Mouse (Mus musculus): Measurements from ENCODE around the gene B3galt5.

The B3galt5 gene

DNA sequence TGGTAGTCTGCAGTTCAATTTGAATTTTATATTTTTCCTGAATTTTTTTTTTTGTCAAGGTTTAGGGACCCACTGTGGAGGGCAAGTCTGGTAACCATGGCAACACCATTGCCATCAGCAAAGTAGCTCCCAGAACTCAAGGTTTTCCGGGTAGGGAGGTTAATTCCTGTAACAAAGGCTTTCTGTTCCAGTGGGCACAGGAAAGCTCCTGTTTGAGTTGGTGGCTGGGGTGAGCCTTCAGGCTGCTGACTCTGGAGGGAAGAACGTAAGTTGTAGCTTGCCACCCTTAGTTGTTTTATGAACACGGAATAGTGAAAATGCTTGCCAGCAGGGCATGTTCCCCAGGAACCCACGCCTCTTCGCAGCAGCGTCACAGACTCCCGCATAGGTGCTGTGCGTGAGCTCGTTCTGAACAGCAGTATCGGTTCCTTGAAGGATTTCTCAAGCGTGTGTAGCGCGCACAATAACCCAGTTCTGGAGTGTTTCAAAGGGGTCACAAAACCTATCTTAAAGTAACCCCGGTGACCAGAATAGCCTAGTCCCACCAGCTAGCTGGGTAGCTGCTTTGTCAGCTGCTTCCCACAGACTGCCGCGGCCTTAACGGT lies at the start of gene B3galt5:
B3galt5 (plus strand) TSS at position 436 of the 605 bp plus-strand sequence.
- DNase-seq (ENCODE audit: low spot score in 2 of 2): no peak

DNA sequence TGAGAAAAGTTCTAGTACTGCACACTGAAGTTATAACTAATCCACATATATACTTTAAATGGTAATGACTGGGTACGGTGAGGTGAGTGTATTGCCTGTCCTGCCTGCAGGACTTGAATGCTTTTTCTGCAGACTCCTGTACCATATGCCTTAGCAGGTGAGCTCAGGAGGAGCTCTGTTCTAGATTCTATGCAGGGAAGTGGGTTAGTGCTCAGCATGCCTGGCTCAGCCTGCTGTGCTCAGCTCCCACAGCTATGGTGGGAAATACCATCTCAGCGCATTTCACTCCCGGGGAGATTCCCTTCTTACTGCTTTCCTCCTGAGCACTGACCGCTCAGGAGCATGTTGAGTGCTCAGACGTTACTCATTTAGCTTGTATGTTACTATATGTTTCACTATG lies 48.0 kb upstream of the B3galt5 start:
- no peak for DNase-seq (ENCODE audit: low spot score in 2 of 2)

DNA sequence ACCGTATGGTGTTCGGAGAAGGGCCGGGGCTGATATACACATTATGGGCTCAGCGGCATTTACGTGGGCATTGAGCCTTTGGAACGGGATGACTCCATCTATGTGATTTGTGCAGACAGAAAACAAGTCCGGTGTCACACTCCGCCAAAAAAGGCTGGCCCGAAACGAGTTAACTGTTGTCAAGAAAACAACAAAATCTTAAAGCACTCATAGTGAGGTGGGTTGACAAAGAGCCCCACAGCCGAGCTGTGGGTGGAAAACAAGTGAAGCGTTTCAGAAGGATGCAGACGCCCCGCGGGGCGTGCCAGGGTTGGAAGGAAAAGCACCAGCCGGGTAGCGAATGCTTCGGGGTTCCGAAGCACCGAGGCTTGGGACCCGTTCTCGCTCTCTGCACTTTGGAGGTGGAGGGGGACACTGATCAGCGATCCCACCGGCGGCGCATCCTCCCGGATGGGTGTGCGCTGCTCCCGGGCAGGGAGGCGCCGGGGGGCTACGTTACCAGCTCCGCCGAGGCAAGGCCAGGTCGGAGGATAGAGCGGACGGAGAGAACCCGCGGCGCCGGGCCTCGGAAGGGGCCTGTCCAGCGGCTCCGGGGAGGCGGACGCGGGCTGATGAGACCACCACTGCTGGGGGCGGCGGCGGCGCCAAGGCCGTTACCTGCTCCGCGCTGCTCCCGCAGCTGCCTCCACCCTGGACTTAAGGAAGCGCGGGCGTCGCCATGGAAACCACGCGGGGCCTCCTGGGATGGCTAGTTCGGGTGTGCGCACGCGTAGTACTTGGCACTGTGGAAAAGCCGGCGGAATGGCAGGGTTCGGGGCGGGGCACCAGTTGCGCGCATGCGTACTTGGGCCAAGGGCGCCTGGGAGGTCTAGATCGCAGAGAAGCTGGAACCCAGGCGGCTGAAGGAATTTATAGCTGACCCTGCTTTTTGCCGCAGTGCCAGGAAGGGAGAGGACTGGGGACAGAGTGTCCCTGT lies 43.8 kb upstream of the B3galt5 start, which contains the start of gene Lca5l:
Lca5l (minus strand) TSS at position 741 of the 976 bp plus-strand sequence.
- DNase-seq (ENCODE audit: low spot score in 2 of 2): peak; percentile 78 to 93

DNA sequence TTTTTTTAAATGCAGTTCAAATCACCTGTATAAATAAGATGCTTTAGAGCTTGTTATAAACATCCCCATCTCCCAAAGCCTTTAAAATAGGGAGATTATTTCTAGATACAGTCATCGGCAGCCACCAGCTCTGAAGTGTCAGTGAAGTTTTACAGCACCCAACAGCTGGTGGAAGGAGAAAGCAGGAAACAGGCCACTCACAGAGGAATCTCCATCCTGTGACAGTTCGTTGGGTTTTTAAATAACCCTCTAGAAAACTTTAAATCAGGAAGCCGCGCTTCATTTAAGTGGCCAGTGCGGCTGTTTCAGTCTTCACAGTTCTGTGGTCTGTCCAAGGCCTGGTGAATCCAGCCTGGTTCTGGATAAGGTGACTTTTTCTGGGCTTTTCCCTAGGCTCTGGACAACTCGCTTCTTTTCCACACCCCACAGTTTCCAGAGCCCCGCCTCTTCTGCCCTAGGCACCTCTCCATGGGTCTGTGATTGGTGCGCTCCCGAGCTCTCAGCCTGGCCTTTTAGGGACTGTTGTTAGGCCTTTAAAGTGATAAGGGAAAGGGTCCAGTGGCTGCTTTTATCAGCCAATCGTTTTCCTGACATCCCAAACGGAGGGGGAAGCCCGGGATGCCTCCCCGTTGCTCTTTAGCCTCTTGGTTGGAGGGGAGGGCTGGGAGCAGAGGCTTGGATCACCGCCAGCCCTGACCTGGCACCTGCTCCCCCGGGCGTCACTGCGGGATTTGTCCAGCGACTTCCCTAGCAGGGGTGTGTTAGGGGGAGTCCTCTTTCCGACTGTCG lies 35.5 kb upstream of the B3galt5 start, which contains the start of gene Sh3bgr:
Sh3bgr (plus strand) TSS at position 538 of the 789 bp plus-strand sequence.
- no peak for DNase-seq (ENCODE audit: low spot score in 2 of 2)

DNA sequence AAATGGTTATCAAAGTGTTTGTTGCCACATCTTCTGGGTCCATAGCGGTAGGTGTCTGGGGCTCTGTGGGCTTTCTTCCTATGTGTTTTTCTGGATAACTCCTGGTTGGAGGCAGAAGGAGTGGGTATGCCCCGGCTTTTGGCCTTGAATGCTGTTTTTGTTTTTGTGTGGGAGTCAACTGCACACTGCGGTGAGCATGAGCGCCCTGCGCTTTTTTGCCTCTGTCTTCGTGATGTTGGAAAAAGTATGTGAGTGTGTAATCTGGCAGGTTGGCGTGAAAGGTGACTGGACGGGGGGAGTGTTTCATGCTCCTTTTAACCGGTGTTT lies 34.9 kb upstream of the B3galt5 start:
- no peak for DNase-seq (ENCODE audit: low spot score in 2 of 2)

DNA sequence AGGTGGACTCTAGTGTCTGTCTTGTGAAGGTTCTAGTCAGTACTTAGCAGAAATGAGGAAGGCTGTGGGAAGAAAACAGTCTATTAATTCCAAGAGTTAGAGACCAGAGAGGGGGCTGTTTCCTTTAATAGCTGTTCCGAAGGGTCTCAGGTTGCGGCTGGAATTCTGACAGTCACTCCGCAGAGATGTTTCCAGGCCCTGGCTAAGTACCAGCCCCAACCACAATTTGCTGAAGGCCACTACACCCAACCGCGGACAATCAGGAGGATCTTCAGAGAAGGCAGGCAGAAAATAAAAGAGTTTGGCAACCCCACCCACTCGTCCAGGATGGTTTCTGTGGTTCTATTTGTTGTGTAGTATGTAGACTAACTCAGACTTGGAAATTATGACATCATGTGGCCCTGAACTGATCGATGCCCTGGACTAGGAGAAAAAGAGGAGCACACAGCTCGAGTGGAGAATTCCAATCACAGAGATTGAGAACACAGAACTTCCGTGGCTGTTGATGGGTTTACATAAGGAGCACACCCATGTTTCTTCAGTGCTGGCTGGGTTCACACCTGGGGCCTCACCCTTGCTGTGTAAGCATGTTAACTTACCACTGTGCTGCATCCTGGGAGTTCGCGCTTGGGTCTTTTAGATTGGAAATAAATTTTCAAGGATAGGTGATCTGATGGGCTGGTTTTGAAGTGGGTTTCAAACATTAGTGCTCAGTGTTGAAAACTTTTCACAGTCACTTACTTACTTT lies 33.9 kb upstream of the B3galt5 start:
- DNase-seq (ENCODE audit: low spot score in 2 of 2): no peak

DNA sequence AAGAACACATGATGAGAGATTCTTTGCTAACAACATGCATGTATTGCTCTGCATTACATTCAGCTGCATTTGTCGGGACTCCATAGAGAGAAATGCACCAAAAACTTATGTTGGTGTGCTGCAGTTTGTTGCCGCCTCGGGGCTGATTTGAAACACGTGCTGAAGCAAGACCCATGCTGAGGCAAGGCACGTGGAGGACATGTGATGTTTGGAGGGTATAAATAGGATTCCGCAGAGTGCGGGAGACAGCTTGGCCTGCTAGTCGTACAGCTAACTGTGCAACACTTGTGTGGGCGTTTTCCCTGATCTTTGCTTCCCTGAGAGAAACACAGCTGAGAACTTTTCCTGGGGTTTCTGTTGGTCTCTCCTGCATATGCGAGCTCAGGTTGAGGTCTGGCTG lies 25.8 kb upstream of the B3galt5 start:
- DNase-seq (ENCODE audit: low spot score in 2 of 2): no peak

DNA sequence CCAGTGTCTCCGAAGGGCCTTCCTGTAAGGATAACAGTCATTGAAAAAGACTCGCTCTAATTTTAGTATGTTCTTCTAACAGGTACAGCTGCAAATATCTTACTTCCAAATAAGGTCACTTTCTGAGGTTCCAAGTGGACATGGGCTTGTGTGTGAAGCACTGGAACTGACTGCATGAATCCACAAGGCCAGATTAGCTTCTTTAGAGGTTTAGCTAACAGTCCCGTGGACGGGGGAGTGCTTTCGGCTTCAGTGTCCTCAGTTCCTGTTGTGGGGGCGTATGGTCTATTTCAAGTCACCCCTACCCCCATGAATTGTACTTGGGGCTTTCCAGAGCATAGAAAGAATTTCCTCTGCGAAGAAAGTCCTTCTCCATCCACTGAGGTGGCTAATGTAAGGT lies 24.7 kb upstream of the B3galt5 start:
- DNase-seq (ENCODE audit: low spot score in 2 of 2): no peak

DNA sequence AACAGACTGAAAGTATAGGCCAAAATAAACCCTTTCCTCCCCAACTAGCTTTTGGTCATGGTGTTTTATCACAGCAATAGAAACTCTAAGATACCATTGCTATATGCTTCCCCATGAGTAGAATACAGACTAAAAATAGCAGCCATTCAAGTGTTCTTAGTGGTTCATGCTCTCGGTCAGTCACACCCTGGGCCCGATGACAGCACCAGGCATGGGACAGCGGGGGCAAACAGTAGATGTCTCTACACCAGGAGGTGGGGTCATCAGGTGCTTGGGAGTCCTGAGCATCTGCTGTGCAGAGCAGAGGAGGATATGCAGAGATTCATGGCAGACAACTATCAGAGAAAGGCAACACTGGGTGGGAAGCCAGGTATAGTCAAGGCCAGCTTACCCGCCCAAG lies 22.6 kb upstream of the B3galt5 start:
- no peak for DNase-seq (ENCODE audit: low spot score in 2 of 2)

DNA sequence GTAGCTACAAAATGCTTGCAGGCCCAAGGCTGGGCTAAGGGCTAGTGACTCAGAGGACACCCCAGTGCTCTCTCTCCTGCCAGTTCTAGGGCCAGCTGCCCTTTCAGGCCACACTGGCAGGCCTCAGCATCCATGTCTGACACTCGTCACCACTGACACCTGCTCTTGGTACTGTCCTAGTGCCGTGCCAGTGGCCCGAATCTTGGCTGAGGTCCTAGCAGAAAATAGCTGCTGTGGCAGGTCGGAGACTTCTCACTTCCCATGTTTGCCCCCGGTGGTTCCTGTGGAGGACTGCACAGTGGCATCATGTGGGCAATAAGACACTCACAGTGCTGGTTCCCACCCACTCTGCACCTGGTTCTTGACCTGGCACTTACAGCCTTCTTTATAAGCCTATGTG lies 14.1 kb upstream of the B3galt5 start:
- DNase-seq (ENCODE audit: low spot score in 2 of 2): no peak

DNA sequence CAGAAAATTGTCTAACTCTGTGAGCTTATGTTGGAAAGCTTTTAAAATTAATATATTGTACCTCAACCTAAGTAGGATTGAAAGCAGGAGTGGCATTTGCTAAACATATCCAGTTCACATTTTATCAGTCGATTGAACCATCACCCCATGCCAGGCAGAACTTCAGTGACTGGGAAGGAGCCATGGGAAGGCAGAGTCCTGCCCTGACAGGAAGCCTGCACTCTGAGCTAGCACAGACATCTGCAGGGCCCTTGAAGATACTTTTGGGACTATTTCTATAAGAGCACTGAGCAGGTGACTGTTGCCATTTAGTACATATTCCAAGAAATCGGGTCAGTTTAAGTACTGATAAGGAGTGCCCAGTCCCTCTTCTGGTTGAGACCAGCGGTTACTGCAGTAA lies 13.6 kb upstream of the B3galt5 start:
- no peak for DNase-seq (ENCODE audit: low spot score in 2 of 2)

DNA sequence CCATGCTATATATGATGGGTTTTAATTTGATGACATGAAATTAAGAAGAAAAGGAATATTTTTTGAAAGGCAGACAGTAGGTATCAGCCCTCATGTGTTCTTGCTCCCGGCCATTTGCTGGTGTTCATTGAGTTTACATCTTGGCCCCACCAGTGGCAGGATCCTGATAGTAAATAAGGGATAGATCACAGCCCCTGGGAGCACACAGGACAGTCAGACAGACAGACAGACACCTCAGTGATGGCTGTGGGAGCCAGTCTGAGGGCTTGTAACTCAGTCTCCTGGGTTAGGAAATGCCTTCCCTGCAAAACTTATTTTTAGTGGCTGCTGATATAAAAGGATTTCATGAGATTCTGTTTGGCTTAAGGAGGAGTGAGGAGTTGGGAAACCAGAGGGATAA lies 13.1 kb upstream of the B3galt5 start:
- DNase-seq (ENCODE audit: low spot score in 2 of 2): no peak

DNA sequence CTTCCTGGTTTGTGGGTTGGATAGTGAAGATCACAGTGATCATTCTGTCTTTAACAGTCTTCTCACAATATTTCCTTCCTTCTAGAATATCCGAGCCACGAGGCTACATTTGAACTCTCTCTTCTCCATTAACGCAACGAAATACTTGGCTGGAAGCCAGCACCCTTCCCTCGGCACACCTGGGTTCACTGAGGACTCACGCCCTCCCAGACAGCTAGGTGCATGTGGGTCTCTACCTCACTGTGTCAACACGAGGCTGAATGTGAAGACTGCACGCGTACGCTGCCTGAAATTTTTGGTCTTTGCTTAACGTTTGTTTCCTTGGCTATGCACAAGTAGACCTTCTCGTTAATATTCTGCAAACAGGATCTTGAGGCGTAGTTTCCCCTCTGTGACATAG lies 7.2 kb upstream of the B3galt5 start:
- DNase-seq (ENCODE audit: low spot score in 2 of 2): no peak

DNA sequence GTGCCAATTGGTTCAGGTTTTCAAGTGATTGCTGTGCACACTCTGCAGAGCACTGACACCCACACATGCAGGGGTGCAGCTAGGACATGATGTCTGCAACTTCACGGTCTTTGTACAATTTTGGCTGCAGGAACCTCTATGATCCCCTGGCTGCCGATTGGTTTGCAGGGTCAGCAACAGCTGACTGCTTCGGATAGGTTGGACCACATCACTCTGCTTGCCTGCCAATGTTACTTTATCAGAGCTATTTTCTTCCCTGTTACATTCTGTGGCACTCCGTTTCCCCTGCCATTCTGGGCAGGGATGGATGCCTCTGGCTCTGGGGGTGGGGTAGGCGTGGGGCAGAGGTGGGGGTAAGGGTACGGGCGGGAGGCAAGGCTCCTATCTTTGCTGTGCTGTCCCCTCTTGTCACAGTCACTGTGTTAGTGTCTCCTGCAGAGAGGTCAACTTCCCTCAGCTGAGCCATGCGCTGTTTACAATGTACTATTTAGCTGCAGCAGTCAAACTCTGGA lies 6.5 kb upstream of the B3galt5 start:
- no peak for DNase-seq (ENCODE audit: low spot score in 2 of 2)

DNA sequence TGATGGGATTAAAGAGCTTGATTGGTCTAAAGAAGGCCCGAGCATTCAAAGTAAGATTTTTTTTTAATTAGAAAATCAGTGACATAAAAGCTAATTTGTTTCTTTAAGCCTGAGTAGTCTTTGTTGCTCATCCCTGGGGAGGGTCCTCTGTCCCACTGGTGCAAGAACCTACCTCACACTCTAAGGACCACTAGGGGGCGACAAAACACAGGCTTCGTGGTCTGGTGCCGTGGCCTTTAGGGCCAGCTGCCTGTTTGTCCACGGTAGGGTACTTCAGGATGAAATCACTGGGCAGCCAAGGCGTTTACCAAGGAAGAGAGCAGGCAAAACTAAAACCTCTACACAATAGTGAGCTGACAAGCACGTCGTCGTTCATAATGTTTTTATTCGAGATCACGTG lies 5.2 kb upstream of the B3galt5 start:
- peak; percentile 24 to 69 for DNase-seq (ENCODE audit: low spot score in 2 of 2)

DNA sequence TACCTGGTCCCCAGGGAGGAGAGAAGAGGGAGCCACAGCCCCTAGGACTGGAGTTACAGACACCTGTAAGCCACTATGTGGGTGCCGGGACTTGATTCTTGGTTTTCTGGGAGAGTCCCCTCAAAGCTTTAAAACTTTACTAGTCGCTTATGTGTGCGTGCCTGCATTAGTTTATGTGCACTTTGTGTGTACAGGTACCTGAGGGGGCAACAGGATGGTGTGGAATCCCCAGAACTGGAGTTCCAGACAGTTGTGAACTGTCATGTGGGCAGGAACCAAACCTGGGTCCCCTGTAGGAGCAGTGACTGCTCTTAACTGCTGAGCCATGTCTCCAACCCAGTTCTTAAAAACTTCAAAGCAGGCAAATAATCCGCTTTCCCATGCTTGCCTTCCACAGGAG lies 4.3 kb upstream of the B3galt5 start:
- DNase-seq (ENCODE audit: low spot score in 2 of 2): no peak

DNA sequence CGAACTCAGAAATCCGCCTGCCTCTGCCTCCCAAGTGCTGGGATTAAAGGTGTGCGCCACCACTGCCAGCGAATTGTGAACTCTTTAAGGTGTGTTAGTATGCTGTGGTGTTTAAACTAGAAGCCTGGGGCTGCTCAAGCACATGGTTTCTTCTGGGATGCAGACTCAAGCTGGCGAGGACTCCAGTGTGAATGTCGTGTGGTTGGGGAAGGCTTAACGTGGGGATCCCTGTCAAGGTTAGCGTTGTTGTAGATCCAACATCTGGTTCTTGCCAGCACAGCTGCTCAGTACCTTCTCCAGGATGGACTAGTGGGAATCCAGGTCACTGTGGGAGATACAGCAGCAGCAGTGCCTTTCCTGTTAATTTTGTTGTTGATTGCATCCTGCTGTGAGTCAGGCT lies 3.6 kb upstream of the B3galt5 start:
- DNase-seq (ENCODE audit: low spot score in 2 of 2): no peak

DNA sequence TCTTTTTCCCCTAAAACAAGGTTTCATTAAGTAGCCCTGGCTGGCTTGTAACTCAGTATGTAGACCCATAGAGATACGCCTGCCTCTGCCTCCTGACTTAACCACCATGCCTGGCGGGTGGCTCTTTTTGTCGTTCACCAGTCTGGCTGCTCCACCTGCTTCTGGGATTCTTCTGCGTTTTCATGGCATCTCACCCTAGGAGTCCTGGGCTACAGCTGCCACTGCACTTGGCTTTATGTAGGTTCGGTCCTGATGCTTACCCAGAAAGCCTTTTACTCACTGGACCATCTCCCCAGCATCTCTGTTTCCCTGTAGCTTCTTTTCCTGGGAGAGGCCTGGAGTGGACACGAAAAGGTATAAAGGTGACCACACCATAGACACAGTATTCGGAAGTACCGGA lies 1.6 kb upstream of the B3galt5 start:
- DNase-seq (ENCODE audit: low spot score in 2 of 2): no peak

DNA sequence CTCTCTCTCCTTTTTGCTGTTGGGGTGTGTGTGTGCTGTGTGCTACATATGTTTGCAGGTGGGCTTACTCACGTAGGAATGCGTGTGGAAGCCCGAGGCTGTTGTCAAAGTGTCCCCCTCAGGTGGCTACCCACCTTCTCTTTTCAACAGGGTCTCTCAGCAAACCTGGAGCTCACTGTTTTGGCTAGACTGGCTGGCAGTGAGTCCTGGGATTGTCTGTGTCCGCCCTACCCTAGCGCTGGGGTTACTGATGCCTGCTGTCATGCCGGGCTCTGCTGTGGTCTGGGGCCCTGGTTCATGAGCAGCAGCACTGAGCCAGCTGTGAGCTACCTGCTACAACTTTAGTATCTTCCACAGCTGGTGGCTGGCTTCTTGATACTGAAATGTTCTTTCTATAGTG lies 8.9 kb downstream of the B3galt5 start:
- DNase-seq (ENCODE audit: low spot score in 2 of 2): no peak

DNA sequence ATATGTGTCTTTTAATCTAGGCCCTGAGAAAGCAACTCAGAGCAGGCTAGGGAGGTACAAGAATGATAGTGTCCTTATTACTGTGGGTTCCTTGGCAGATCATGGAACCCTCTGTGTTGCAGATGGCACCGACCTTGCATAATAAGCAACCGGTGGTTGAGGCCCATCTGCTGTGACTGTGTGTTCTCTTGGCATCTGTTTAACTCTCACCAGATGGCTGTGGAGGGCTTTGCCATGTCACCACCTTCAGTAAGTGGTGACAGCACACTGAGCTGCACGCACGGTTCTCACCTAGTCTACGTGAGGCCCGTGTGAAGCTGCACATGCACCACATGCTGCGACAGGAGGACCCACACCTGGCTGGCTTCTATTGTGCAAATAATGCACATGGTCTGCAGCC lies 14.0 kb downstream of the B3galt5 start:
- DNase-seq (ENCODE audit: low spot score in 2 of 2): no peak

DNA sequence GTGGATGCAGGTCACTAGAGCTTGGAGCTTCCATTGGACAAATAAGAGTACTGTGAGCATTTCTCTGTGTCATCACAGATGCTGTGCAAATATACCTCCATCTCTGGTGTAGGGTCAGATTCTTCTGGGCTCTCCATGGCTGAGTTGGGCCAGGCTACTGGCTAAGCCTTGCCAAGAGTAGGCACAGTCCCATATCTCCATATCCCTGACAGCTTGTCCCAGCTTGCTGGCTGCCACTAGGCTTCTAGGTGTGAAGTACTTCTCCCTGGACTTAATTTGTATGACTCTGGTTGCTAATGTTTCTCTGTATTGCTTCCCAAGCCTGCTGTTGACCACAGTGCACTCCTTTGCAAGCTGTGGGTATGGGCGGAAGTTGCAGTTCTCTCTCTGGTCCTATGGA lies 16.5 kb downstream of the B3galt5 start:
- no peak for DNase-seq (ENCODE audit: low spot score in 2 of 2)

DNA sequence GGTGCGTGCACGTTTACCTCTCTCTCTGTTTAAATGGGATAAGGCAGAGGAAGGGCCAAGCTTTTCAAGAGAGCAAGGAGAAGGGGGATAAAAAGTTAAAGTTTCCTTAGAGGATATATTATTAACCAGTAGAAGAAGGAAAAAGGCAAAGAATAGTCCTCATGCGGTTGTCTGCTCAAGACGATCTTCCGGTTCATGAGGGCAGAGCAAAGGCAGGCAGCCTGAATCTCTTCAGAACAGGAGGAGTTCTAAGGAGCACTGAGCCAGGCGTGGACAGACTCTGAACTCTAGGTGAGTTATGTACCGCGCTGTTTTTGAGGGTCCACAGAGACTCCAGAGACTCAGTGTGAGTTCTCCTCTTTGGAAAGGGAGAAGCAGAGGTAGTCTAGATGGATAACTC lies 22.8 kb downstream of the B3galt5 start:
- DNase-seq (ENCODE audit: low spot score in 2 of 2): no peak

Data from spleen, postnatal 10 days (tissue).